Mouse (Mus musculus) forebrain, embryonic 11.5 days (tissue): ENCODE measurements around the gene Tlr7. TPM values are rescaled to one million over a fixed set of nuclear protein-coding genes. Genes with fewer than 3 reads are reported as not detected.
"Not testable (repeated sequence)": the region's sequence is repeated elsewhere in the genome, so short reads cannot be mapped to it uniquely, and the experiment has no call there.

ENCODE experiments used
- ATAC-seq: fragments of 200-750 bp; cut with Nextera tagmentation; replicated peaks from 2 replicates; pipeline ENCODE4 v1.8.0; 2017; ENCODE audit warnings: moderate TSS enrichment; ENCODE audit not compliant: low FRiP score
- DNase-seq: peaks from one replicate; pipeline ENCODE4 v3.0.0-alpha.2; 2017; ENCODE audit warnings: low spot score
- H3K27ac ChIP-seq: fragments of 300-500 bp; sonication (generic); 2 replicates; pipeline ENCODE4 v1.5.1; 2014; ENCODE audit warnings: low read depth, low read length
- H3K27me3 ChIP-seq: fragments of 300-500 bp; sonication (generic); 2 replicates; pipeline ENCODE4 v1.6.1; 2014; ENCODE audit warnings: mild to moderate bottlenecking, low read length, mixed read lengths; ENCODE audit not compliant: control insufficient read depth, insufficient read depth
- H3K36me3 ChIP-seq: fragments of 300-500 bp; sonication (generic); 2 replicates; pipeline ENCODE4 v1.6.1; 2014; ENCODE audit warnings: mild to moderate bottlenecking, low read length, moderate library complexity, mixed read lengths; ENCODE audit not compliant: control insufficient read depth, insufficient read depth
- H3K4me1 ChIP-seq: fragments of 300-500 bp; sonication (generic); replicated peaks from 2 replicates; pipeline ENCODE4 v1.6.1; 2014; ENCODE audit warnings: low read length, mixed read lengths; ENCODE audit not compliant: control insufficient read depth, insufficient read depth
- H3K4me2 ChIP-seq: fragments of 300-500 bp; sonication (generic); 2 replicates; pipeline ENCODE4 v1.6.1; 2014; ENCODE audit warnings: low read depth, mild to moderate bottlenecking, low read length, moderate library complexity, mixed read lengths; ENCODE audit not compliant: severe bottlenecking
- H3K4me3 ChIP-seq: fragments of 300-500 bp; sonication (generic); 2 replicates; pipeline ENCODE4 v1.5.1; 2014; ENCODE audit warnings: low read depth, low read length
- H3K9ac ChIP-seq: fragments of 300-500 bp; sonication (generic); 2 replicates; pipeline ENCODE4 v1.6.1; 2014; ENCODE audit warnings: low read length
- H3K9me3 ChIP-seq: fragments of 300-500 bp; sonication (generic); 2 replicates; pipeline ENCODE4 v1.6.1; 2016; ENCODE audit warnings: low read length, mixed read lengths; ENCODE audit not compliant: control insufficient read depth
- WGBS: fragments of 180-500 bp; shearing (Covaris S2); extraction: QIAGEN DNeasy Blood & Tissue Kit; methylation state at CpG from one replicate; pipeline ENCODE4 v1.1.7; 2014; 5-methylcytosine and 5-hydroxymethylcytosine counted together
- polyA plus RNA-seq: library from polyadenylated mRNA; unstranded; fragments of >200 nt; fragmentation: Nextera tagmentation; extraction: Ambion mirVana; gene quantifications from 2 replicates; pipeline ENCODE4 v1.2.1, GENCODE M21; 2014

Gene Tlr7
- polyA plus RNA-seq, 1 experiment from 2014 or later, result 0.47 TPM

DNA sequence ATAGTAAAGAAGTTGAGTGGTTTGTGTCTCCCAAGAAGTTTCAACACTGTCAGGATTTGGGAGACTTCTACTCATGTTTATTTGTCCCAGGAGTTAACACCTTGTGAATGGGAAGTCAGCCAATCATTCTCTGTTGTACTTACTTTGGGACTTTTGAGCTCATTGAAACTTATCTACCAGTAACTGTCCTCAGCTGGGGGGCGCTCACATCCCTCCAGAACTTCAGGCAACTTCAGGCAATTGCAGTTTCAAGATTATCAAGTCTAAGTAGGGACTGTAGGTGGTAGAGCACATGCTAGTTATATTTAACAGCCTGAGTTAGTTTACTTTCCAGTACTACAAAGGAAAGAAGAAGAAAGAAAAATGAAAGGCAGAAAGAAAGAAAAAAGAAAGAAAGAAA is 6.6 kb downstream of the Tlr7 start:
- 62% methylated on average over 1 of the region's 1 CpGs for WGBS
- Histone ChIP-seq H3K27me3 (peaks cover 9% of the 10 kb centered on the region; the same call in 1 of the 2 replicates), H3K9me3 (no peaks in the 10 kb centered on the region), H3K4me1 (no peaks in the 10 kb centered on the region), H3K36me3 (no peaks in the 10 kb centered on the region), H3K4me2 (no peak overlapping the region), H3K9ac (no peak overlapping the region), H3K27ac (no peak overlapping the region), H3K4me3 (no peak overlapping the region)
- ATAC-seq (no peak), DNase-seq (no peak)

DNA sequence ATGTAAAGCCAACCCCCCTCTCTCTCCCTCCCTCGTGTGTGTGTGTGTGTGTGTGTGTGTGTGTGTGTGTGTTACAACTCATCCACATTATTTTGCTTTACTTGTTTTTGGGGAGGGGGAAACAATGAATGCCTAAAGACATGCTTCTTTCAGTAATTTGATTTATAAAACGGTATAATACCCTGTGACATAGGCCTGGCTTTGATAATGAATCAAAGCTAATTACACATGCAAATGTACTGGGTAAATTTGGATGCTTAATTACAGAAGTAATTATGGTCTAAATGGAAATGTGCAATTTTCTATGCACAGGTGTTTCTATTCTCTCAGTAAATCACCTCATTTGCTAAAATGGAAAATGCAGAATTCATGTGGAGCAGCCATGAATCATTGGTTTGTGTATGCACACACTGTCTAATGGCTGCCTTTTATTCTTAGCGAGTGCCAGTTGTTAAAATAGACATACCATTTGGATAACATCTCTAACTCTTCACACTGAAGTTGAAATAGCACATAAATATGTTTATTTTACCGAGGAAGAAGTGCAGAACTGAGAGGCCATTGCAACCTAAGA is 9.0 kb downstream of the Tlr7 start:
- peaks cover 4% of the 10 kb centered on the region; the same call in 1 of the 2 replicates for H3K27me3 ChIP-seq
- no peak for ATAC-seq
- H3K4me1 ChIP-seq, result no peaks in the 10 kb centered on the region
- DNase-seq, result no peak
- no peak overlapping the region for H3K4me3 ChIP-seq
- no peaks in the 10 kb centered on the region for H3K9me3 ChIP-seq
- H3K4me2 ChIP-seq, result no peak overlapping the region
- no peak overlapping the region for H3K27ac ChIP-seq
- no peak overlapping the region for H3K9ac ChIP-seq
- 57% methylated on average over 4 of the region's 4 CpGs for WGBS
- H3K36me3 ChIP-seq, result no peaks in the 10 kb centered on the region

DNA sequence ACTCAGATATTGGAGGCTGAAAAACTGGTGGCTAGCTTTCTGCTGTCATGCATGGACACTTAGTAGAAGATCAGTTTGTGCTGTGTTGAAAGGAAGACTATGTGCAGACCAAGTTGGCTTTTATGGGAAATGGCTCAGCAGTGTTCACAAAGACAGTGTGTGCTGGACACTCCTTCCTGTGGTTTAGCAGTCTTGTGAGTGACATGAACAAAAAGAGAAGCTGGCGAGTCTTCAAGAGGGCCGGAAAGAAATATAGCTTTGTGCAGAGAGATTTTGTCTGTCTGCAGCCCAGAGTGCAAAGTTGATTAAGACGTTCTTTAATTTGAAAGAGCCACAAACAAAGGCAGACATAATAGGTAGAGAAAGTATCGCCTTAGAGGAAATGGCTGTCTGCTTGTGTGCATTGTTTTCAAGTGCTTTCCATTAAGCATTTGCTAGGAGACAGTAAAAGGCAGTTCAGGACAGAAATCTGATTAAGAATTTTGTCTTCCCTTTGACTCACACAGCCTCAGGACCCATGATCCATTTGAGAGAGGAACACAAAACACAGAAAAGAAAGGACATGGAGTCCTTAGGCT is 11.4 kb downstream of the Tlr7 start:
- Histone ChIP-seq H3K9ac (no peak overlapping the region), H3K36me3 (no peaks in the 10 kb centered on the region), H3K4me1 (no peaks in the 10 kb centered on the region), H3K9me3 (no peaks in the 10 kb centered on the region), H3K4me3 (no peak overlapping the region), H3K27me3 (peaks cover 2% of the 10 kb centered on the region; the same call in 1 of the 2 replicates), H3K4me2 (no peak overlapping the region), H3K27ac (no peak overlapping the region)
- DNase-seq (no peak), ATAC-seq (no peak)
- WGBS, result 40% methylated on average over 4 of the region's 4 CpGs

DNA sequence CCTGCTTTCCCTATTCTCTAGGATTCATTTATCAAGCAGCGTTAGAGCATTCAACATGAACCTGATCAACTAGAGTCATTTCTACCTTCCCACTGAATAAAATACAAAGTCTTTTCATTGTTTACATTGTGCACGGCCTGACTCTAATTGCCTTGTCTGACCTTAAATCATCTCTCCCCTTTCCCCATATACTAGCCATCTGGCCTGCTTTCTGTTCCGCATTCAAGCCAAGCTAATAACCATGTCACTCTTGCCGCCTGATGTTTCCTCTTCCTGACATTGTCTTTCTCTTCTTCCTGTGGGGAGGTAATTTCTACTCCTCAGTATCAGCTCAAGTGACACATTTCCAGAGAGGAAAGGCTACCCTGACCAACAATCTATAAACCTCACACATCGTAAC is 14.6 kb downstream of the Tlr7 start:
- H3K9ac ChIP-seq, result no peak overlapping the region
- H3K4me2 ChIP-seq, result no peak overlapping the region
- ATAC-seq, result no peak
- no peaks in the 10 kb centered on the region for H3K9me3 ChIP-seq
- no peaks in the 10 kb centered on the region for H3K4me1 ChIP-seq
- H3K4me3 ChIP-seq, result no peak overlapping the region
- H3K36me3 ChIP-seq, result no peaks in the 10 kb centered on the region
- H3K27ac ChIP-seq, result no peak overlapping the region
- 78% methylated on average over 5 of the region's 5 CpGs for WGBS
- peaks cover 5% of the 10 kb centered on the region; the same call in 1 of the 2 replicates for H3K27me3 ChIP-seq
- DNase-seq, result no peak

DNA sequence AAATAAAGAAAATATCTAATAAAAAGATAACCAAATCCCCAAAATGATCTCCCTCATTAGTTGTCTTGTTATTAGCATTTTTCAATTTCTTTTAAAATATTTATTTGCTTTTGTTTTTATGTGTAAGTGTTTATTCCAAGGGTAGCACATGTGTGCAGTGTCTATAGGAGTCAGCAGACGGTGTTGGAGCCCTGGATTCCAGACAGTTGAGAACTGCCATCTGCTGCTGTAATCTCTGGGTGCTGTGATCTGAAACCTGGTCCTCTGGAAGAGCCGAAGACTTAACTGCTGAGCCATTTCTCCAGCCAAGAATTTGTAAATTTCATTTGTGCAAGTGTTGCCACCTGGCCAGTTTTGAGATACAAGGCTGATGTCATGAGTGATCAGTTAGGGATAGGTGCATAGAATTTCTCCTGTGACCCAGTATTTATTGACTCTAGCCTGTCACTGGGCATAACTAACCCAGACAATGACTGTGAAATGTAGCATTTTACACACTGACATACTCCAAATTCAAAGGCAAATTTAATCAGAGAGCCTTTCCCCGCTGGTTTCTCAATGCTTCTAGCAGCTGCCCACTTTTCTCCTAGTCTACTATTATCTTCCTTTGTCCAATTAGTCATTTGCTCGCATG is 15.1 kb downstream of the Tlr7 start:
- no peak for ATAC-seq
- Histone ChIP-seq H3K27ac (no peak overlapping the region), H3K4me2 (no peak overlapping the region), H3K9ac (no peak overlapping the region), H3K27me3 (peaks cover 5% of the 10 kb centered on the region; the same call in 1 of the 2 replicates), H3K36me3 (no peaks in the 10 kb centered on the region), H3K4me1 (no peaks in the 10 kb centered on the region), H3K9me3 (no peaks in the 10 kb centered on the region), H3K4me3 (no peak overlapping the region)
- WGBS, result 75% methylated on average over 4 of the region's 4 CpGs
- DNase-seq, result no peak

DNA sequence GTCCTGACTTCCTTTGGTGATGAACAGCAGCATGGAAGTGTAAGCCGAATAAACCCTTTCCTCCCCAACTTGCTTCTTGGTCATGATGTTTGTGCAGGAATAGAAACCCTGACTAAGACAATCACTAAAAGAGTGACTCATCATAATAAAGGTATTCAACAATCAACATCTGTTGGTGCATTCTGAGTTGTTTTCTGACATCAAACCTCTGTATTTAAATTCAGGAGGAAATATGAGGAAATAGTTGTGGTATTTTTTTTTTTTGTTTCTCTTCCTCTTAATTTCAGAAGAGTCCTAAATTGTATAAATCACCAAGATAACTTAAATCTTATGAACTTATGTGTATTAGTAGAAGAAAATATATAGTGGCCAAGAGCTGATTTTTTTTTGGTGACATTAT is 28.3 kb downstream of the Tlr7 start:
- ATAC-seq, H3K9me3 ChIP-seq, DNase-seq, H3K4me1 ChIP-seq, H3K4me3 ChIP-seq, H3K4me2 ChIP-seq, H3K36me3 ChIP-seq, H3K9ac ChIP-seq, H3K27me3 ChIP-seq, H3K27ac ChIP-seq: not testable (repeated sequence)
- WGBS, result no CpG with 5 or more reads among the region's 1 CpGs

DNA sequence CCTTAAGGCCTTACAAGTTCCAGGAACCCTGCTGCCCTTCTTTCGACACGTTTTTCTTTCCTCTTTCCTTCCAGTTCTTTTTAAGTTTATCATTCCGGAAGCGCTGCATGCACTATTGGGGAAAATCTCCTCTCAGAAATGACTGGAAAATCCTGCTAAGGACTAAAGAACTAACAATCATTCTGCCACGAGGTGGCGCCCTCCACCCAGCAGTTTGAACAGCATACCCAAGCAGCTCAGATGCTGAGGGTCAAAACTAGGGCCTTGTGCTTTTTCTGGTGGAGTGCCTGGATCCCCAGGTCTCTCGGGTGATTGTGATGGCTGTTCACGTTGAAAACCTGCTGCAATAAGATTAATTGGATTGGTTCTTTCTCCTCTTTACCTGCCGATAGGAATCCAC is 53.4 kb downstream of the Tlr7 start:
- H3K4me2 ChIP-seq, result no peak overlapping the region
- no peaks in the 10 kb centered on the region for H3K9me3 ChIP-seq
- no peak overlapping the region for H3K27ac ChIP-seq
- no peak overlapping the region for H3K4me3 ChIP-seq
- WGBS, result 25% methylated on average over 9 of the region's 9 CpGs
- peak; percentile 74 for ATAC-seq
- H3K27me3 ChIP-seq, result peaks cover 2% of the 10 kb centered on the region
- no peak overlapping the region for H3K9ac ChIP-seq
- H3K36me3 ChIP-seq, result no peaks in the 10 kb centered on the region
- DNase-seq, result peak; percentile 79
- no peaks in the 10 kb centered on the region for H3K4me1 ChIP-seq

DNA sequence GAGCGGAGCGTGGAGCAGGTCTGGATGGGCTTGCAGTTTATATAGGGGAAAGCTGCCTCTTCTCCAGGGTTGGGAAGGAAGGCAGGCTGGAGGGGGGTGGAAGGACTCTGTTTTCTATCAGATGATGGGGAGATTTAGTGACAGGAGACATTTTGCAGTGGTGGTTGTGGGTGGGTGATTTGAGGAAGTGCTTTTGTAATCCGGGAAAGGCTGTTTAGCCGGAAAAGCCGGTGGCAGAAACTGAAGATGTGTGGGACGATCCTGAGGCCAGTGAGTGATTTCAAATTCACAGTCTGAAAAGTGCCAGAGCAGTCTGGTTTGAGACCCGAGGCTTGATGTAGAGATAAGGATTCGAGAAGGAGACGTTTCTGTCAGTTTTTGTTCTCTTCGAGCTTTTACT is 53.8 kb downstream of the Tlr7 start:
- DNase-seq (no peak), ATAC-seq (no peak)
- H3K9me3 ChIP-seq, result no peaks in the 10 kb centered on the region
- H3K4me2 ChIP-seq, result no peak overlapping the region
- 66% methylated on average over 10 of the region's 10 CpGs for WGBS
- H3K4me1 ChIP-seq, result no peaks in the 10 kb centered on the region
- H3K36me3 ChIP-seq, result no peaks in the 10 kb centered on the region
- H3K4me3 ChIP-seq, result no peak overlapping the region
- H3K27me3 ChIP-seq, result peaks cover 2% of the 10 kb centered on the region
- H3K27ac ChIP-seq, result no peak overlapping the region
- no peak overlapping the region for H3K9ac ChIP-seq

DNA sequence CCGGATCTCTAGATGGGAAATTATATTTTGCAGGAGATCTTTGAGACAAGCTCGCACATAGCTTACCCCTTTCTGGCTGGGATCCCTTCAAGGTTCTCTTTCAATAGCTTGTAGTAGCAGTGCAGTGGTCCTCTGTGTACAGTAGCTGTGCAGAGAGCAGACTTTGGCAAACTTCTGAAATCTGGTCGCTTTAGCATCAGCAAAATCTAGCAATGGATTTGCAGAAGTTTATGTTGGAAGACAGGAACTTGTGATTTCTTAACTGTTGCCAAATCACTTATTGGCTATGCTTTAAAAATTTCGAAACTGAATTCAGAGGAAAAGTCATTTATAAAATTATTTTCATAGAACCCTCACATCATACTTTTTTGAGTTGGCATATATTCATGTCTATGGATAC is 66.3 kb downstream of the Tlr7 start, which contains the start of gene Tlr8:
TSS of gene Tlr8 (minus strand) at position 244 of the 400 bp plus-strand sequence.
- 82% methylated on average over 4 of the region's 4 CpGs for WGBS
- H3K27me3 ChIP-seq, result peaks cover 8% of the 10 kb centered on the region
- no peak for ATAC-seq

More for the DNA sequence above, 66.3 kb downstream of the Tlr7 start, which contains the start of gene Tlr8:
- Histone ChIP-seq H3K27ac (no peak within 1 kb of the TSS), H3K9me3 (no peaks in the 10 kb centered on the region), H3K4me3 (no peak within 1 kb of the TSS), H3K4me2 (no peak within 1 kb of the TSS), H3K36me3 (no peaks in the 10 kb centered on the region), H3K9ac (no peak within 1 kb of the TSS), H3K4me1 (no peaks in the 10 kb centered on the region)
- no peak for DNase-seq
